Mouse (Mus musculus): ENCODE results near the gene Cldn6. TPM values are rescaled to one million over a fixed set of nuclear protein-coding genes. Genes with fewer than 3 reads are reported as not detected.
A peak's percentile ranks its signal among the peaks of the same experiment; 100 is the strongest.

Cldn6 gene
- 242 and 253 TPM in 2 replicates for polyA plus RNA-seq (2015; fragmentation: Nextera tagmentation; extraction: Ambion mirVana)

- no peaks in the 10 kb centered on the region for H3K36me3 ChIP-seq (ENCODE audit: insufficient read depth, low read length)
- WGBS: 3% methylated on average over 38 of the region's 38 CpGs
- peak within 1 kb of the TSS; percentile 54 for H3K27ac ChIP-seq (ENCODE audit: low read length)
- peak within 1 kb of the TSS; percentile 52 for H3K4me3 ChIP-seq (ENCODE audit: low read length)
- peaks cover 39% of the 10 kb centered on the region for H3K27me3 ChIP-seq (ENCODE audit: insufficient read depth, low read length)
- no peak for ATAC-seq (ENCODE audit: low FRiP score, low TSS enrichment)
- peak within 1 kb of the TSS; percentile 56 for H3K4me2 ChIP-seq (replicated peaks; ENCODE audit: low read depth, low read length)
- peak within 1 kb of the TSS; percentile 74 for H3K9ac ChIP-seq (replicated peaks; ENCODE audit: low read length)
- H3K9me3 ChIP-seq (ENCODE audit: low read length): no peaks in the 10 kb centered on the region
- H3K4me1 ChIP-seq (ENCODE audit: insufficient read depth, low read length): peaks cover 57% of the 10 kb centered on the region
Measured at GRCm38 (mm10) chr17:23679127-23679835, at the start of gene Cldn6. Gene Cldn6, plus strand, starts transcription at chr17:23679249.

DNA sequence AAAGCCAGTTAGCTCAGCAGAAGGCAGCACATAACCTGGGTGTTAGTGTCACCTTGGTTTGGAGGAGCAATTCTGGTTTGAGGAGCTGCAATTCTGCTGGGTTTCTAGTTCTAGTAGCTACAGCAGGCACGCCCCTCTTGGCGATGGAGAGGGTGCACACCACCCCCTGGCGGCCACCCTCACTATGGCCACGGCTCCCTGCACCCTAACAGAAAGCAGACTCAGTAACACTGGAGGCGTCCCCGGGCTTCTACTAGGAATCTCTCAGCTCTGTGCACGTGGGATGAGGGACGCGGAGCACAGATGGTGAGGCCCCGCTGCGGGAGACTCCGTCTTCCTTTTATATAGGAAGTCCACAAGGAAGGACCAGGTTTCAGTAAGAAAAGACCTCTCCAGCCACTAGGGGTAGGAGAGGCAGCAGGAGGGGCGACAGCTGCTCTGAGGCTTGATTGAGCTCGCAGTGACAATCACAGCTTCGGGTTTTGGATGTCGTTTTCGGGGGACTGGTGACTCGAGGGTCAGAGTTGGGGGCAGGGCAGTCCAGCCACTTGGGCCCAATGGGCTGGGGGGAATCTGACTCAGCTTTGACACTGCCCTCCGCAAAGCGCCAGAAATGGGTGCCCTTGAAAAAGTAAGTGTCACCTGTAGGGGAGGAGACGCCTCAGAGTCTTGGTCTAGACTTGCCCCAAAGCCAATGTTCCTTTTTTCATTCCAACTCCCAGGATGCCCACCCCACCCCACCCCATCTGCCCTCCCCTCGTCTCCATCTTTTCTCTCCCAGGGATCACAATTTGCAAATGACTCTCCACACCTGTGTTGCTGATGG, 48.6 kb upstream of the Cldn6 start:
- ATAC-seq (ENCODE audit: low FRiP score, low TSS enrichment): peak; percentile 87
- 14% methylated on average over 22 of the region's 22 CpGs for WGBS
- Histone ChIP-seq H3K27ac (ENCODE audit: low read length) (no peak overlapping the region), H3K27me3 (ENCODE audit: insufficient read depth, low read length) (no peaks in the 10 kb centered on the region), H3K4me1 (ENCODE audit: insufficient read depth, low read length) (peaks cover 3% of the 10 kb centered on the region; the same call in 1 of the 2 replicates), H3K4me2 (replicated peaks; ENCODE audit: low read depth, low read length) (peak overlapping the region; percentile 57), H3K36me3 (ENCODE audit: insufficient read depth, low read length) (no peaks in the 10 kb centered on the region), H3K4me3 (ENCODE audit: low read length) (peak overlapping the region; percentile 25), H3K9ac (replicated peaks; ENCODE audit: low read length) (peak overlapping the region; percentile 36; the same call in 1 of the 2 replicates), H3K9me3 (ENCODE audit: low read length) (no peaks in the 10 kb centered on the region)

DNA sequence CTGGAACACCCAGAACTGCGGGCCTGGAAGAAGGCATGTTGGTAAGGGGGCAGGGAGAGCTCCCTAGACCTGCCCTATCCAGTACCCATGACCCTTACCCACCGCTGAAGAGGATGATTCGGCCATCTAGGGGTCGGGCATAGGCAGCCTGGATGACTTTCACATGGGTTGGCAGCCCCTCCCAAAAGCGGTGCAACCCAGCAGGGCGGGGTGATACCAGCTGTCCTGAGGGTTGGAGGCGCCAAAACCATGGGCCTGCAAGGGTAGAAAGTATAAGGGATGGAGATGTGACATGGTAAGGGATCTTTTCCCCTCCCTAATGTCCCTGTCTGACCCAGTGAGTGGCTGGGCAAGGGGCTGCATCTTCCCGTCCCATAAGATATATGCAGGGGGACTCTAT, 47.8 kb upstream of the Cldn6 start:
- 85% methylated on average over 8 of the region's 8 CpGs for WGBS
- no peaks in the 10 kb centered on the region for H3K36me3 ChIP-seq (ENCODE audit: insufficient read depth, low read length)
- H3K4me1 ChIP-seq (ENCODE audit: insufficient read depth, low read length): peaks cover 3% of the 10 kb centered on the region; the same call in 1 of the 2 replicates
- H3K9me3 ChIP-seq (ENCODE audit: low read length): no peaks in the 10 kb centered on the region
- no peaks in the 10 kb centered on the region for H3K27me3 ChIP-seq (ENCODE audit: insufficient read depth, low read length)
- H3K9ac ChIP-seq (replicated peaks; ENCODE audit: low read length): no peak overlapping the region
- ATAC-seq (ENCODE audit: low FRiP score, low TSS enrichment): peak; percentile 39; the same call in 1 of the 2 replicates
- no peak overlapping the region for H3K4me2 ChIP-seq (replicated peaks; ENCODE audit: low read depth, low read length)
- no peak overlapping the region for H3K4me3 ChIP-seq (ENCODE audit: low read length)
- no peak overlapping the region for H3K27ac ChIP-seq (ENCODE audit: low read length)

- Histone ChIP-seq H3K4me2 (replicated peaks; ENCODE audit: low read depth, low read length) (peak within 1 kb of the TSS; percentile 63), H3K4me3 (ENCODE audit: low read length) (peak within 1 kb of the TSS; percentile 45), H3K9ac (replicated peaks; ENCODE audit: low read length) (peak within 1 kb of the TSS; percentile 64), H3K9me3 (ENCODE audit: low read length) (no peaks in the 10 kb centered on the region), H3K27ac (ENCODE audit: low read length) (no peak within 1 kb of the TSS), H3K4me1 (ENCODE audit: insufficient read depth, low read length) (peaks cover 9% of the 10 kb centered on the region), H3K27me3 (ENCODE audit: insufficient read depth, low read length) (peaks cover 11% of the 10 kb centered on the region; the same call in 1 of the 2 replicates), H3K36me3 (ENCODE audit: insufficient read depth, low read length) (no peaks in the 10 kb centered on the region)
- WGBS: under 1% methylated on average over 57 of the region's 58 CpGs
- peak; percentile 73 for ATAC-seq (ENCODE audit: low FRiP score, low TSS enrichment)
Measured at GRCm38 (mm10) chr17:23644613-23645495, 34.2 kb upstream of the Cldn6 start, which contains the start of gene Mmp25. Gene Mmp25, minus strand, starts transcription at chr17:23645277.

- 40% methylated on average over 10 of the region's 10 CpGs for WGBS
- ATAC-seq (ENCODE audit: low FRiP score, low TSS enrichment): no peak
- Histone ChIP-seq H3K4me2 (replicated peaks; ENCODE audit: low read depth, low read length) (no peak overlapping the region), H3K9ac (replicated peaks; ENCODE audit: low read length) (no peak overlapping the region), H3K27me3 (ENCODE audit: insufficient read depth, low read length) (peaks cover 11% of the 10 kb centered on the region; the same call in 1 of the 2 replicates), H3K27ac (ENCODE audit: low read length) (no peak overlapping the region), H3K36me3 (ENCODE audit: insufficient read depth, low read length) (no peaks in the 10 kb centered on the region), H3K4me1 (ENCODE audit: insufficient read depth, low read length) (peaks cover 9% of the 10 kb centered on the region), H3K9me3 (ENCODE audit: low read length) (no peaks in the 10 kb centered on the region), H3K4me3 (ENCODE audit: low read length) (no peak overlapping the region)
Measured at GRCm38 (mm10) chr17:23645894-23646293, 33.2 kb upstream of the Cldn6 start.

GRCm38 (mm10) chr17:23651363-23651762, 27.7 kb upstream of the Cldn6 start:
- Histone ChIP-seq H3K4me1 (ENCODE audit: insufficient read depth, low read length) (no peaks in the 10 kb centered on the region), H3K4me2 (replicated peaks; ENCODE audit: low read depth, low read length) (no peak overlapping the region), H3K36me3 (ENCODE audit: insufficient read depth, low read length) (no peaks in the 10 kb centered on the region), H3K9ac (replicated peaks; ENCODE audit: low read length) (no peak overlapping the region), H3K27me3 (ENCODE audit: insufficient read depth, low read length) (no peaks in the 10 kb centered on the region), H3K4me3 (ENCODE audit: low read length) (no peak overlapping the region), H3K27ac (ENCODE audit: low read length) (no peak overlapping the region), H3K9me3 (ENCODE audit: low read length) (no peaks in the 10 kb centered on the region)
- no peak for ATAC-seq (ENCODE audit: low FRiP score, low TSS enrichment)
- 76% methylated on average over 6 of the region's 6 CpGs for WGBS

DNA sequence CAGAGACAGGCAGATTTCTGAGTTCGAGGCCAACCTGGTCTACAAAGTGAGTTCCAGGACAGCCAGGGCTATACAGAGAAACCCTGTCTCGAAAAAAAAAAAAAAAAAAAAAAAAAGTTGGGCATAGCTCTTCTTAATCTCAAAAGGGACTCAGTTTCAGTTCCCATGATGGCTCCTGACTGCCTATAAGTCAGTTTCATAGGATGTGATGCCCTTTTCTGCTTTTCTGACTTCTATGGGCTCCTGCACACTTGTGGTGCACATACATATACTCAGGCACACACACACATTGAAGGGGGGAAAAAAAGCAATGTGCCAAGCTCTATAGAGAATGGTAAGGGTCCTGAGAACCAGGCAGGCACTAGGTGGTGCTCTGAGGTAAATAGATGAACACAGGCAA, 25.7 kb upstream of the Cldn6 start:
- WGBS: 88% methylated on average over 1 of the region's 2 CpGs

GRCm38 (mm10) chr17:23654001-23654400, 25.0 kb upstream of the Cldn6 start:
- H3K9me3 ChIP-seq (ENCODE audit: low read length): no peaks in the 10 kb centered on the region
- no peaks in the 10 kb centered on the region for H3K4me1 ChIP-seq (ENCODE audit: insufficient read depth, low read length)
- no peak overlapping the region for H3K27ac ChIP-seq (ENCODE audit: low read length)
- H3K4me2 ChIP-seq (replicated peaks; ENCODE audit: low read depth, low read length): no peak overlapping the region
- H3K4me3 ChIP-seq (ENCODE audit: low read length): no peak overlapping the region
- ATAC-seq (ENCODE audit: low FRiP score, low TSS enrichment): no peak
- WGBS: 57% methylated on average over 6 of the region's 6 CpGs
- no peak overlapping the region for H3K9ac ChIP-seq (replicated peaks; ENCODE audit: low read length)
- H3K36me3 ChIP-seq (ENCODE audit: insufficient read depth, low read length): no peaks in the 10 kb centered on the region
- H3K27me3 ChIP-seq (ENCODE audit: insufficient read depth, low read length): no peaks in the 10 kb centered on the region

More for the DNA sequence above, 25.7 kb upstream of the Cldn6 start:
- Histone ChIP-seq H3K36me3 (ENCODE audit: insufficient read depth, low read length) (no peaks in the 10 kb centered on the region), H3K4me2 (replicated peaks; ENCODE audit: low read depth, low read length) (no peak overlapping the region), H3K27me3 (ENCODE audit: insufficient read depth, low read length) (no peaks in the 10 kb centered on the region), H3K4me3 (ENCODE audit: low read length) (no peak overlapping the region), H3K9me3 (ENCODE audit: low read length) (no peaks in the 10 kb centered on the region), H3K4me1 (ENCODE audit: insufficient read depth, low read length) (no peaks in the 10 kb centered on the region), H3K9ac (replicated peaks; ENCODE audit: low read length) (no peak overlapping the region), H3K27ac (ENCODE audit: low read length) (no peak overlapping the region)
- ATAC-seq (ENCODE audit: low FRiP score, low TSS enrichment): no peak

GRCm38 (mm10) chr17:23654410-23654809, 24.6 kb upstream of the Cldn6 start:
- H3K4me2 ChIP-seq (replicated peaks; ENCODE audit: low read depth, low read length): no peak overlapping the region
- H3K9ac ChIP-seq (replicated peaks; ENCODE audit: low read length): no peak overlapping the region
- H3K4me3 ChIP-seq (ENCODE audit: low read length): no peak overlapping the region
- H3K27me3 ChIP-seq (ENCODE audit: insufficient read depth, low read length): no peaks in the 10 kb centered on the region
- H3K27ac ChIP-seq (ENCODE audit: low read length): no peak overlapping the region
- H3K36me3 ChIP-seq (ENCODE audit: insufficient read depth, low read length): no peaks in the 10 kb centered on the region
- no peaks in the 10 kb centered on the region for H3K4me1 ChIP-seq (ENCODE audit: insufficient read depth, low read length)
- H3K9me3 ChIP-seq (ENCODE audit: low read length): no peaks in the 10 kb centered on the region
- 58% methylated on average over 2 of the region's 2 CpGs for WGBS
- no peak for ATAC-seq (ENCODE audit: low FRiP score, low TSS enrichment)
